8 mouse cellular contexts compared by ENCODE assay signal in the genomic region with DNA sequence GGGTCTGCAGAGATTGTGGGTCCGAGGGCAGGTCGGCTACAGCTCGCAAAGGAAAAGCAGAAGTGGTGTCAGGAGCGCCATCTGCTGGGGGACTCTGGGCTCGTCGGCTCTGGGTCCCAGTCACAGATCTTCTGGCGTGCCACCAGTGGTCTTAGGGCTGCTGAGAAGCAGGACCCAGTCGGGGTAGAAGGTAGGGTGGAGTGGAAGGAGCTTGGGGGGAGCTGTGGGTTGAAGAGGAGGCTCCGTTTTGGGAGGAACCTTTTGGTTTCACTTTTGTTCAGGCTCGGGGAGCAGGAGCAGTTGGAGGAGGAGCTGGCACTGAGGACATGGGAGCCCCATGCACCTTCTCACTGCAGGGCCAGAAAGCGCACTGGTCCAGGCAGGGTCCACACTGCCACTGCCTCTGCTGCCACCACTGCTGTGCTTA.
DNase-seq lines count a peak whose midpoint lies in the region; ATAC-seq and TF ChIP-seq lines count a peak whose summit lies in the region.
"Not testable (repeated sequence)": the region's sequence is repeated elsewhere in the genome, so short reads cannot be mapped to it uniquely, and the experiment has no call there.

No protein-coding gene starts in this region.

- not testable (repeated sequence) for H3K9me3 ChIP-seq in heart, embryonic 14.5 days (ENCODE audit: control insufficient read depth, low read length); limb, embryonic 14.5 days (ENCODE audit: control insufficient read depth, low read length); midbrain, embryonic 10.5 days (replicated peaks)

- DNase-seq in 3T3-L1 (ENCODE audit: low read depth, low spot score), result peak; percentile 20
- DNase-seq in kidney, adult 2 months, result peak; percentile 11
- DNase-seq in limb, embryonic 14.5 days (ENCODE audit: low spot score), result not testable (repeated sequence)
- peak; percentile 14 for DNase-seq in midbrain, embryonic 10.5 days (ENCODE audit: low spot score)
- DNase-seq in right cerebral cortex, postnatal 25 days, result peak; percentile 30

- H3K4me2 ChIP-seq in heart, embryonic 14.5 days (ENCODE audit: low read length), result peak overlapping the region; percentile 48
- not testable (repeated sequence) for H3K4me2 ChIP-seq in limb, embryonic 14.5 days (replicated peaks; ENCODE audit: low read depth, low read length, severe bottlenecking)

- 5% methylated on average over 4 of the region's 11 CpGs for WGBS in heart, embryonic 14.5 days
- WGBS in kidney, adult 2 months, result 0% methylated on average over 7 of the region's 11 CpGs
- 8% methylated on average over 3 of the region's 11 CpGs for WGBS in limb, embryonic 14.5 days
- 5% methylated on average over 6 of the region's 11 CpGs for WGBS in midbrain, embryonic 10.5 days

- not testable (repeated sequence) for H3K27ac ChIP-seq in bone marrow macrophage, adult 2 months (ENCODE audit: insufficient read depth, low read depth, low read length); heart, embryonic 14.5 days (replicated peaks in 1 of 2; ENCODE audit: control insufficient read depth in 1 of 2, insufficient read depth in 1 of 2, low read depth in 2 of 2, low read length in 2 of 2); kidney, adult 2 months (ENCODE audit: insufficient read depth, low read depth, low read length); limb, embryonic 14.5 days (replicated peaks; ENCODE audit: low read depth, low read length); midbrain, embryonic 10.5 days (replicated peaks)

- H3K9ac ChIP-seq in heart, embryonic 14.5 days (ENCODE audit: low read length), result peak overlapping the region; percentile 48; the same call in 1 of the 2 replicates
- not testable (repeated sequence) for H3K9ac ChIP-seq in limb, embryonic 14.5 days (ENCODE audit: low read depth, low read length, severe bottlenecking)

- not testable (repeated sequence) for H3K36me3 ChIP-seq in heart, embryonic 14.5 days (ENCODE audit: control insufficient read depth, insufficient read depth, low read length); kidney, adult 2 months (ENCODE audit: control insufficient read depth, insufficient read depth, low read length); limb, embryonic 14.5 days (ENCODE audit: control insufficient read depth, insufficient read depth, low read length); midbrain, embryonic 10.5 days

- H3K27me3 ChIP-seq in heart, embryonic 14.5 days (ENCODE audit: control insufficient read depth, insufficient read depth, low read length); kidney, adult 2 months (replicated peaks; ENCODE audit: control insufficient read depth, insufficient read depth, low read length); limb, embryonic 14.5 days (ENCODE audit: control insufficient read depth, insufficient read depth, low read length); midbrain, embryonic 10.5 days (ENCODE audit: low read depth, poor library complexity, severe bottlenecking): not testable (repeated sequence)

- not testable (repeated sequence) for TF ChIP-seq CTCF in bone marrow macrophage, adult 2 months (IDR thresholded peaks at IDR 0.05; ENCODE audit: low read depth, low read length); kidney, adult 2 months (conservative IDR thresholded peaks at IDR 0.05; ENCODE audit: insufficient read depth, insufficient read length, low read depth, low read length)

- H3K4me3 ChIP-seq in bone marrow macrophage, adult 2 months (ENCODE audit: insufficient read depth, low read length), result peak overlapping the region; percentile 70
- peak overlapping the region; percentile 18 to 50; a peak in 3 of 4 replicates for H3K4me3 ChIP-seq in heart, embryonic 14.5 days (ENCODE audit: control insufficient read depth in 1 of 2, insufficient read depth in 1 of 2, low read depth in 1 of 2, low read length in 2 of 2)
- peak overlapping the region; percentile 68 for H3K4me3 ChIP-seq in kidney, adult 2 months (ENCODE audit: insufficient read depth, low read depth, low read length)
- not testable (repeated sequence) for H3K4me3 ChIP-seq in limb, embryonic 14.5 days (replicated peaks; ENCODE audit: low read length); midbrain, embryonic 10.5 days

- not testable (repeated sequence) for H3K4me1 ChIP-seq in bone marrow macrophage, adult 2 months (ENCODE audit: control insufficient read depth, insufficient read depth, low read length); heart, embryonic 14.5 days (ENCODE audit: control insufficient read depth in 2 of 2, insufficient read depth in 2 of 2, low read length in 2 of 2); kidney, adult 2 months (ENCODE audit: control insufficient read depth, insufficient read depth, low read length); limb, embryonic 14.5 days (ENCODE audit: control insufficient read depth, insufficient read depth, low read length); midbrain, embryonic 10.5 days

- TF ChIP-seq POLR2A in bone marrow macrophage, adult 2 months (IDR thresholded peaks at IDR 0.05; ENCODE audit: borderline replicate concordance, low read depth, low read length); kidney, adult 2 months (IDR thresholded peaks at IDR 0.05; ENCODE audit: low read depth, low read length); limb, embryonic 14.5 days (IDR thresholded peaks at IDR 0.05; ENCODE audit: borderline replicate concordance, extremely low read depth, insufficient read depth, insufficient read length): not testable (repeated sequence)

- peak; percentile 71 for ATAC-seq in erythroid progenitor cell, adult 5-6 weeks (replicated peaks; ENCODE audit: low FRiP score, poor library complexity, severe bottlenecking)
- not testable (repeated sequence) for ATAC-seq in heart, embryonic 14.5 days (ENCODE audit: insufficient number of reproducible peaks, insufficient read depth, low FRiP score, low read depth)
- peak; percentile 41; the same call in 1 of the 2 replicates for ATAC-seq in limb, embryonic 14.5 days (ENCODE audit: low FRiP score, low read depth)
